Mouse (Mus musculus) forebrain, embryonic 10.5 days (tissue): ENCODE results near the gene Gm20517. TPM values are rescaled to one million over a fixed set of nuclear protein-coding genes. Genes with fewer than 3 reads are reported as not detected.
A peak's percentile ranks its signal among the peaks of the same experiment; 100 is the strongest.

Source experiments
- DNase-seq: peaks from one replicate; pipeline ENCODE4 v3.0.0-alpha.2; 2017; ENCODE audit warnings: low spot score; ENCODE audit errors: extremely low spot score
- H3K27ac ChIP-seq: fragments of 300-500 bp; sonication (generic); 2 replicates; pipeline ENCODE4 v1.5.1; 2016; ENCODE audit warnings: mild to moderate bottlenecking
- H3K27me3 ChIP-seq: fragments of 300-500 bp; sonication (generic); 2 replicates; pipeline ENCODE4 v1.6.1; 2016; ENCODE audit warnings: mild to moderate bottlenecking; ENCODE audit not compliant: poor library complexity, severe bottlenecking
- H3K36me3 ChIP-seq: fragments of 300-500 bp; sonication (generic); replicated peaks from 2 replicates; pipeline ENCODE4 v1.6.1; 2016; ENCODE audit warnings: mild to moderate bottlenecking, moderate library complexity
- H3K4me1 ChIP-seq: fragments of 300-500 bp; sonication (generic); 2 replicates; pipeline ENCODE4 v1.6.1; 2016
- H3K4me3 ChIP-seq: fragments of 300-500 bp; sonication (generic); 2 replicates; pipeline ENCODE4 v1.5.1; 2016; ENCODE audit warnings: mild to moderate bottlenecking, moderate library complexity
- H3K9me3 ChIP-seq: fragments of 300-500 bp; sonication (generic); 2 replicates; pipeline ENCODE4 v1.6.1; 2016; ENCODE audit warnings: mild to moderate bottlenecking, moderate library complexity
- WGBS: fragments of 180-500 bp; shearing (Covaris S2); methylation state at CpG from one replicate; pipeline ENCODE4 v1.1.7; 2016; 5-methylcytosine and 5-hydroxymethylcytosine counted together
- polyA plus RNA-seq: library from polyadenylated mRNA; unstranded; fragments of >200 nt; fragmentation: Nextera tagmentation; extraction: Ambion mirVana; gene quantifications from 2 replicates; pipeline ENCODE4 v1.2.1, GENCODE M21; 2016

Gm20517 gene
- 1.5 and 1.9 TPM in 2 replicates for polyA plus RNA-seq

DNA sequence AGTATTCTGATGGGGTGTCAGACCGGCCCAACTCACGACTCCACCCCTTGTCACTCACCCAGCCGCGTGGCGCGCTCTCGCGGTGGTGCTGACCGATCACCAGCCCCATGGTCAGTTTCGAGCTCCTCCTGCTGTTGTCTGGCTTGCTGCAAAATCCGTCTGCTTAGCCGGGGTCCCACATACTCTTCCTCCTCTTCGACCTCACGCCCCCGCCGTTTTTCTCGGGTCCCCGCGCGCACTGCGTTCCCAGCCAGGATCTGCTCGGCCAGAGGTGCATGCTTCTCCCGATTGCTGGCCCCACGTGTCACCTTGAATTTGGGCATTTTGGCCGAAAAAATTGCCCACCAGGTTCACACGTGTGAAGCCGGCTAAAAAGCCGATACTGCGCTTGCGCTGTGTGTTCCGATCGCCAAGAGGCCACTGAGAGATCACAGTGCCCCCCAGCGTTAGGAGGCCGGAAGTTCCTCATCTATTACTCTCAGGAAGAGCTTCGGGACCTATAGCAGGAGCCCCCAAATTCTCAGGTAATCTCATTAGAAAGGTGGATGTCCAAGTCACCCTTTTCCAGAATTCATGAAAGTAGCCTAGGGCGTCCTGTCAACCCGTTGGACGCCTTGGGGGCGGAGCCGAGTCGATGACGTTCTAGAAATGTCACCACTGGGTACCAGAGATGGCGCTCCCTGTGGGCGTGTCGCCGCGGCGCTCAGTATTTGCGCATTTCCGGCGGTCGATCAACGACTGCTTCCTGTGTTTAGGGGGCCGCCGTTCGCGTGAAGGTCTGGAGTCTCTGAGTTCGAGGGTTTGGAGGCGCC is at the start of gene Gm20517, which contains the start of the genes Bysl and Med20:
Gene Gm20517, plus strand, starts transcription at position 741 of the 812 bp plus-strand sequence.
Gene Bysl, minus strand, starts transcription at position 644 of the 812 bp plus-strand sequence.
Gene Med20, plus strand, starts transcription at position 734 of the 812 bp plus-strand sequence.
- peak within 1 kb of the TSS; percentile 86 for H3K27ac ChIP-seq
- H3K4me3 ChIP-seq, result peak within 1 kb of the TSS; percentile 88
- peaks cover 66% of the 10 kb centered on the region for H3K36me3 ChIP-seq
- H3K9me3 ChIP-seq, result no peaks in the 10 kb centered on the region
- whole genome bisulfite sequencing, result under 1% methylated on average over 59 of the region's 59 CpGs
- peak; percentile 98 for DNase-seq
- H3K4me1 ChIP-seq, result peaks cover 28% of the 10 kb centered on the region
- no peaks in the 10 kb centered on the region for H3K27me3 ChIP-seq

DNA sequence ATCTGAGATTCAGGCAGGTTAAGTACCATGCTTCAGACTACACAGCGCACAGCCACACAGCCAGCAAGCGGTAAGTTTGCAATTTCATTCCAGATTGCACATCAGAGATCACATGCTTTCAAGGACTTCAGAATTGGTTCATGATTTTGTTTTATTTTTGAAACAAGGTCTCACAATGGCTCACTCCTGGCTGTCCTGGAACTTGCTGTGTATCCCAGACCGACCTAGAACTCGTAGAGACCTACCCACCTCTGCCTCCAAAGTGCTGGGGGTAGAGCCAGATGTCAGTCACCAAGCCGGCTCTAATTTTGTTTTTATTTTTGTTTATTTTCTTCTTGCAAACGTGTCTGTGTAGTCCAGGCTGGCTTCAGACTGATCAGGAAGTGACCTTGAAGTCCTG is 48.5 kb upstream of the Gm20517 start:
- H3K27me3 ChIP-seq, result no peaks in the 10 kb centered on the region
- WGBS, result 82% methylated on average over 6 of the region's 6 CpGs
- H3K4me1 ChIP-seq, result peaks cover 23% of the 10 kb centered on the region
- no peak overlapping the region for H3K27ac ChIP-seq
- no peaks in the 10 kb centered on the region for H3K9me3 ChIP-seq
- DNase-seq, result no peak
- H3K36me3 ChIP-seq, result no peaks in the 10 kb centered on the region
- no peak overlapping the region for H3K4me3 ChIP-seq

DNA sequence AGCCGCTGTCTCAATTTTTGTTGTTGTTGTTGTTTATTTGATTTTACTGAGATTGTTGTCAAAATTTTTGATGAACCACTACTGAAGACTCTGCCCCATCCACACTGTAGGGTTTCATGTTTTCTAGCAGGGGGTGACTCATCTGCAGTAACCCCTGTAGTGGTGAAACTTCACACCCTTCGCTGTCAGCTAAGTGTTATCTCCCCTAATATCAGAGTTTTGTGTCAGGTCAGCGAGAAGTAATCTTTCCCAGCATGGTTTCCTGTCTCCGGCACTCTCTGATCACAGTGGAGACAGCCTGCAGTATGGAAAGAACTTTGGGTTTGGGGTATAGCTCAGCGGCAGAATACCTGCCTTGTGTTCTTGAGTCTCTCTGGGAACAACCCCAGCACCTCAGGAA is 46.8 kb upstream of the Gm20517 start:
- Histone ChIP-seq H3K4me1 (peaks cover 32% of the 10 kb centered on the region), H3K9me3 (no peaks in the 10 kb centered on the region), H3K36me3 (no peaks in the 10 kb centered on the region), H3K27ac (no peak overlapping the region), H3K4me3 (no peak overlapping the region), H3K27me3 (no peaks in the 10 kb centered on the region)
- DNase-seq, result no peak
- 85% methylated on average over 5 of the region's 5 CpGs for WGBS

DNA sequence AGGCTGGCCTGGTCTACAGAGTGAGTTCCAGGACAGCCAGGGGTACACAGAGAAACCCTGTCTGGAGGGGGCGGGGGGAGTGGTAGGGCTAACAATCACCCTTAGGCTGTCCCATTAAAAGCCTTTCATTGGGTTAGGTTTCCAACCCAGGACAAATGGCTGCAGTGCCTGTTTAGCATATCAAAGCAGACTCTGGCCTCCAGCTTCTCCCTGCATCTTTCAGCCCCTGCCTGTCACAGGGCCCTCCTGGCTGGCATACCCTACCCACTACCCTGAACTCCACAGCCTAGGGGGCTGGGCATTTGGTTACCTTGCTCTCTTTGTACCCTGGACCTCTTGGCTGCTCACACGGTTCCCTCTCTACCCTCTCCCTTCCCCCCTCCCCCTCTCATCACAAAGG is 45.3 kb upstream of the Gm20517 start:
- Histone ChIP-seq H3K4me1 (peaks cover 28% of the 10 kb centered on the region), H3K27me3 (no peaks in the 10 kb centered on the region), H3K4me3 (no peak overlapping the region), H3K36me3 (no peaks in the 10 kb centered on the region), H3K9me3 (no peaks in the 10 kb centered on the region), H3K27ac (peak overlapping the region; percentile 82)
- peak; percentile 29 for DNase-seq
- 15% methylated on average over 2 of the region's 2 CpGs for WGBS

DNA sequence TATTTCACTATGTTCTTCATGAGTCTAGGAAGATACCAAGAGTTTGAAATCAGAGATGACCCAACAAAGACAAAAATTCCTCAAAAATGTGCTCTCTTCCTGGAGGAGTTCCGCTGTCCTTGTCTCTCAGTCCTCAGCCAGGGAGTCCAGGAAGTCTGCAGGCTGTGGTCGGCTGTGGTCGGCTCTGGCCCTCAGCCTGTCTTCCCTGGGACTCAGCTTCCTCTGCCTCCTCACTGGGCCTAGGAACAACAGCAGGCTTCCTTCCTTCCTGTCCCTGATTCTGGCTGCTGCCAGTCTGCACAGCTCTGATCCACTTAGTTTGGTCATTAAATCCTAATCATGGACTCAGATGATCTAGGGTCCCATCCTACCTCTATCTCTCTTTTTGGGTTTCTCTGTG is 44.1 kb upstream of the Gm20517 start:
- no peak overlapping the region for H3K4me3 ChIP-seq
- peaks cover 39% of the 10 kb centered on the region for H3K4me1 ChIP-seq
- no peaks in the 10 kb centered on the region for H3K27me3 ChIP-seq
- H3K36me3 ChIP-seq, result no peaks in the 10 kb centered on the region
- DNase-seq, result no peak
- WGBS, result 75% methylated on average over 3 of the region's 3 CpGs
- no peaks in the 10 kb centered on the region for H3K9me3 ChIP-seq
- peak overlapping the region; percentile 82 for H3K27ac ChIP-seq

DNA sequence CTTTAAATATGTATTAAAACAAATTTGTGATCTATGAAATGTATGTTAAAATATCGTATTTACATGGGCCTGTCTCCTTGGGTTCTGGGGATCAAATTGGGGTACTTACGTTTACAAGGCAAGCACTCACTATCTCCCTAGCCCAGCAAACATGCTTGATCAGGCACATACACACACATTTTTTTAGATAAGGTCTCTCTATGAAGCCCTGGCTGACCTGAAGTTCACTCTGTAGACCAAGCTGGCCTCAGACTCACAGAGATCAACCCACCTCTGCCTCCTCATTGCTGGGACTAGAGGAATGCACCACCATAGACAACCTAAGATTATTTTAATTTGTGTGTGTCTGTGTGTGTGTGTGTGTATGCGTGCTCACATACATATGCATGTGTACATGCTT is 43.0 kb upstream of the Gm20517 start:
- no peak for DNase-seq
- WGBS, result 96% methylated on average over 3 of the region's 3 CpGs

DNA sequence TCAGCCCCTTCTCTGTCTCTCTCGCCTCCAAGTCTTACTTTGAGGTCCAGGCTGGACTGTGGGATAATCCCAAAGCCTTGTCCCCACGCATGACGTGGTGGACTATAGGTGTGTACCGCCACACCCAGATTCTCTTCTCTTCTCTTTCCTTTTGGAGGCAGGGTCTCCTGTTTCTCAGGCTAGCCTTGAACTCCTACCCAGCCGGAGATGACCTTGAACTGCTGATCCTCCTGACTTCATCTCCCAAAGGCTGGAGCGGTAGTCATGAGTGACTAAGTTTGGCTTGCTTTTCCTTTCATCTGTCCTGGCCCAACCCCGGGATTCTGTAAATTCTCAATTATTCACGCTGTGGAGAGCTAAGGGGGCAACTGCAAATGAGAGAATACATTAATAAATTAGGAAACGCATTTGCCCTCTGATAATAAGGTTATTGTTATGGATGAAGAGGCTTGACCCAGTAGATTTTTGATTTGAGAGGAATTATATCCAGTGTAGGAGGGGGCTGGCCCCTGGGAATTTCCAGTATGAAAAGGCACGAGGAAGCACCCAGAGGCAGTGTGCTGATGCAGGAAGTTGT is 42.4 kb upstream of the Gm20517 start:
- WGBS, result 82% methylated on average over 10 of the region's 10 CpGs
- no peak overlapping the region for H3K27ac ChIP-seq

More for the DNA sequence above, 43.0 kb upstream of the Gm20517 start:
- peaks cover 40% of the 10 kb centered on the region for H3K4me1 ChIP-seq
- no peak overlapping the region for H3K4me3 ChIP-seq
- H3K9me3 ChIP-seq, result no peaks in the 10 kb centered on the region
- no peaks in the 10 kb centered on the region for H3K27me3 ChIP-seq
- no peak overlapping the region for H3K27ac ChIP-seq
- no peaks in the 10 kb centered on the region for H3K36me3 ChIP-seq

DNA sequence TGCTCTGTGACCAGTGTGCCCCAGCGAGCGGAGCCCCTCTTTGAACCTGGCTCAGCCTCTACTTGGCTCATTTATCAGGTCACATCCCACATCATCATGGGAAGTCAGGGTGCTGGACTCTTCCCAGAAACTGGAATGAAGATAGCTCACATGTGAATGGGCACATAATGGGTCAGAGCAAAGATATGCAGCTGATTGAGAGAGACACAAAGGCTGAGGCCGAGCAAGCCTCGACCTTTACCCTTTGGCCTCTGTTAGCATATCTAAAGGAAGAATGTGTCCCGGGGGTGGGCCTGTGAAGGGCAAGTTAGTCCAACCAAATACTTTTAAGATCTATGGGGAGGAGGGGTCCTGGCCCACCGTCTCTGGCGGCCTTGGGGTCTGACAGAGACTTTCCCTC is 39.8 kb upstream of the Gm20517 start:
- DNase-seq, result peak; percentile 27
- no peaks in the 10 kb centered on the region for H3K9me3 ChIP-seq
- WGBS, result 22% methylated on average over 7 of the region's 7 CpGs
- H3K27me3 ChIP-seq, result no peaks in the 10 kb centered on the region
- peak overlapping the region; percentile 61 for H3K27ac ChIP-seq
- no peak overlapping the region for H3K4me3 ChIP-seq
- peaks cover 34% of the 10 kb centered on the region for H3K4me1 ChIP-seq
- no peaks in the 10 kb centered on the region for H3K36me3 ChIP-seq

More for the DNA sequence above, 42.4 kb upstream of the Gm20517 start:
- no peaks in the 10 kb centered on the region for H3K27me3 ChIP-seq
- H3K4me3 ChIP-seq, result no peak overlapping the region
- H3K9me3 ChIP-seq, result no peaks in the 10 kb centered on the region
- peaks cover 41% of the 10 kb centered on the region for H3K4me1 ChIP-seq
- no peak for DNase-seq
- no peaks in the 10 kb centered on the region for H3K36me3 ChIP-seq

DNA sequence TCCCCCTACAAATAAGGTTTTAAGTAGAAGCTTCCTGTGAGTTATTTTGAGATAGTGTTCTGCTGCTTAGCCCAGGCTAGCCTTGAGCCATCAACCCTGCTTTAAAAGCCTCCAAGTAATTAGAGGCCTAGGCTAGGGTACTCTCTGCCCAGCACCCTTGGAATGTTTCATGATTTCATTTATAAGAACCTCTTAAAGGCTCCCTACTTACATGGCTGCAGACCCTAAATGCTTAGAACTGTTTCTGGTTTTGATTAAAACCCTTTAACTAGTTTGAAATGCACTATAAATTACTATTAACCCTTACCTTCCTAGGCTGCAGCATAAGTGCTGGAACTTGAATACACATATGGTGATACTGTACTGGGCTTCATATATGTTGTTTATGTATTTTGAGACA is 39.0 kb upstream of the Gm20517 start:
- no peaks in the 10 kb centered on the region for H3K27me3 ChIP-seq
- peak overlapping the region; percentile 61; the same call in 1 of the 2 replicates for H3K27ac ChIP-seq
- no peaks in the 10 kb centered on the region for H3K9me3 ChIP-seq
- H3K4me3 ChIP-seq, result no peak overlapping the region
- H3K4me1 ChIP-seq, result peaks cover 26% of the 10 kb centered on the region
- no peak for DNase-seq
- H3K36me3 ChIP-seq, result no peaks in the 10 kb centered on the region

DNA sequence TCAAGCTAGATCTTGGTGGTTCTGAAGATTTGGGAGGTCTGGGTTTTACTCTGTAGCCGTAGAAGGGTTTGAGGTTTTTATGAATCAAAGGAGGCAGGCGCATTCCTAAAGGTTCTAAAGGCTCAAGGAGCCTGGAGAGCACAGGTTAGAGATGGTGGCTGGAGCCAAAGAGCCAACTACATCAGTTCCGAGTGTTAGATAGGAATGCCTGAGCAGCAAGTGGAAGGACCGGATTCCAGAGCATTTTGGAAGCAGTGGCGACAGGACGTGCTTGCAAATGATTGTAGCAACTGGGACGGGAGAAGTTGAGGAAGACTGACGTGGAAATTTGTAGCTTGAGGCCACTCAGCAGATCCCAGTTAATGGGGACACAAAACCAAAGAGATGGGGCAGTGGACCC is 37.4 kb upstream of the Gm20517 start:
- WGBS, result 76% methylated on average over 8 of the region's 8 CpGs
- no peak overlapping the region for H3K27ac ChIP-seq

DNA sequence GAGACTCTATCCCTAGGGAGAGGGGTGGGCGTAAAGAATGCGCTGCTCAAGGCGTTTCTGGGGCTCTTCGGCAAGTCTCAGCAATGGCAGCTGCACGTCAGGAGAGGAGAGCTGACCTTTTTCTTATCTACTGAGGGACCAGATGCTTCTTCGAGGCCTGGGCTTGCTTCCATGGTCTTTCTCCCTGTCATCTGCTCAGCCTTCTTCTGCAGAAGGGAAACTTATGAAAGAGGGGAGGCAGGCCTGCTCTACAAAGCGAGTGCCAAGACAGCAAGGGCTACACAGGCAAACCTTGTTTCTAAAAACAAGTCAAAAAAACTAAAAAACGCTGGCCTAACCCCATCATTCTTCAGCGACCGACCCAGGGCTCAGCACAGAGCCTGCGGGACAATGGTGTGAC is 36.6 kb upstream of the Gm20517 start:
- 80% methylated on average over 11 of the region's 11 CpGs for WGBS
- Histone ChIP-seq H3K36me3 (no peaks in the 10 kb centered on the region), H3K27ac (no peak overlapping the region), H3K4me3 (no peak overlapping the region), H3K27me3 (no peaks in the 10 kb centered on the region), H3K4me1 (peaks cover 17% of the 10 kb centered on the region), H3K9me3 (no peaks in the 10 kb centered on the region)
- no peak for DNase-seq

More for the DNA sequence above, 37.4 kb upstream of the Gm20517 start:
- H3K4me1 ChIP-seq, result peaks cover 22% of the 10 kb centered on the region
- no peak for DNase-seq
- no peaks in the 10 kb centered on the region for H3K36me3 ChIP-seq
- H3K9me3 ChIP-seq, result no peaks in the 10 kb centered on the region
- H3K4me3 ChIP-seq, result no peak overlapping the region
- H3K27me3 ChIP-seq, result no peaks in the 10 kb centered on the region

DNA sequence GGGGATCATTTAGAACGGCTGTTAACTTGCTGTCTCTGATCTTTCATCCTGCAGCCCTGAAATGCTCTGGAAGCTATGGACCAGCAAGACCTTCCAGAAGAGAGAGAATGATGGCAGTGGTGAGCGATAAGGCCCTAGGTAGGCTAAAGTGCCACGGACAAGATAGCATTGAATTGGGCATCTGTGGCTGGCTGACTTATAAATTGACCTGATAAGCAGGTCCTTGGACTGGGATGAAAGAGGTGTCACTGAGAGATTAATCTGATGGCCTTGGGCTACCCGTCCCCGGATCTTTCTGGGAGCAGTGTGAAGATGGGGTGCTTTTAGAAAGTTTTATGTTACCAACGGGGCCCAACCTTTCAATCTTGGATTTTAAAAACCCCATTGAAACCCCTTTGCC is 32.7 kb upstream of the Gm20517 start:
- 89% methylated on average over 6 of the region's 6 CpGs for WGBS
- no peaks in the 10 kb centered on the region for H3K9me3 ChIP-seq
- no peak overlapping the region for H3K4me3 ChIP-seq
- no peaks in the 10 kb centered on the region for H3K36me3 ChIP-seq
- peaks cover 4% of the 10 kb centered on the region; the same call in 1 of the 2 replicates for H3K4me1 ChIP-seq
- no peak for DNase-seq
- H3K27ac ChIP-seq, result no peak overlapping the region
- H3K27me3 ChIP-seq, result no peaks in the 10 kb centered on the region

DNA sequence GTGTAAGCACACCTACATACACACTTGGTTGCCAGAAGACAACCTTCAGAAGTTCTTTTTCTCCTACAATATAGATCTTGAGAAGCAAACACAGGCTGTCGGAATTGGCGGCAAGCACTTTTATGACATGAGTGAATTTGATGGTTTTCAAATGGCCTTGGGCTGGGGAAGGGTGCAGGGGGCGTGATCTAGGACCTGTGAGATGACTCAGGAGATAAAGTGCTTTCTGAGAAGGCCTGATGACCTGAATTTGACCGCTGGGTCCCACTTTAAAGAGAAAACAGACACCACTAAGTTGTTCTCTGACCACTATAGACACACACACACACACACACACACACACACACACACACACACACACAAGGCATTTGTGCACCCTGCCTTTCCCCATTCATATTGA is 30.4 kb upstream of the Gm20517 start:
- no peaks in the 10 kb centered on the region for H3K36me3 ChIP-seq
- H3K4me3 ChIP-seq, result no peak overlapping the region
- no peak overlapping the region for H3K27ac ChIP-seq
- DNase-seq, result no peak
- no peaks in the 10 kb centered on the region for H3K27me3 ChIP-seq
- no peaks in the 10 kb centered on the region for H3K4me1 ChIP-seq
- 91% methylated on average over 4 of the region's 4 CpGs for WGBS
- H3K9me3 ChIP-seq, result no peaks in the 10 kb centered on the region
